Mouse (Mus musculus): ENCODE results near the gene Tssc4.

The Tssc4 gene

GRCm38 (mm10) chr7:143068882-143069591, at the start of gene Tssc4:
Tssc4 (plus strand) TSS chr7:143069249.
- peak; percentile 99 for DNase-seq (ENCODE audit: low spot score)

GRCm38 (mm10) chr7:143020040-143020439, 49.0 kb upstream of the Tssc4 start:
- no peak for DNase-seq (ENCODE audit: low spot score)

GRCm38 (mm10) chr7:143020764-143021163, 48.3 kb upstream of the Tssc4 start:
- no peak for DNase-seq (ENCODE audit: low spot score)

GRCm38 (mm10) chr7:143021356-143022164, 47.5 kb upstream of the Tssc4 start:
- no peak for DNase-seq (ENCODE audit: low spot score)

GRCm38 (mm10) chr7:143023499-143023898, 45.5 kb upstream of the Tssc4 start:
- no peak for DNase-seq (ENCODE audit: low spot score)

GRCm38 (mm10) chr7:143024293-143024692, 44.8 kb upstream of the Tssc4 start:
- DNase-seq (ENCODE audit: low spot score): no peak

- DNase-seq (ENCODE audit: low spot score): no peak
Observed at GRCm38 (mm10) chr7:143025496-143025895, 43.6 kb upstream of the Tssc4 start.

GRCm38 (mm10) chr7:143027196-143027595, 41.9 kb upstream of the Tssc4 start:
- DNase-seq (ENCODE audit: low spot score): no peak

GRCm38 (mm10) chr7:143031816-143032215, 37.2 kb upstream of the Tssc4 start:
- no peak for DNase-seq (ENCODE audit: low spot score)

GRCm38 (mm10) chr7:143033581-143033980, 35.5 kb upstream of the Tssc4 start:
- no peak for DNase-seq (ENCODE audit: low spot score)

- DNase-seq (ENCODE audit: low spot score): no peak
Observed at GRCm38 (mm10) chr7:143034112-143034511, 34.9 kb upstream of the Tssc4 start.

GRCm38 (mm10) chr7:143034519-143035450, 34.3 kb upstream of the Tssc4 start:
- DNase-seq (ENCODE audit: low spot score): no peak

- no peak for DNase-seq (ENCODE audit: low spot score)
Observed at GRCm38 (mm10) chr7:143036787-143037186, 32.3 kb upstream of the Tssc4 start.

- no peak for DNase-seq (ENCODE audit: low spot score)
Observed at GRCm38 (mm10) chr7:143037306-143037705, 31.7 kb upstream of the Tssc4 start.

GRCm38 (mm10) chr7:143038174-143038931, 30.7 kb upstream of the Tssc4 start:
- DNase-seq (ENCODE audit: low spot score): no peak

GRCm38 (mm10) chr7:143040561-143040960, 28.5 kb upstream of the Tssc4 start:
- no peak for DNase-seq (ENCODE audit: low spot score)

GRCm38 (mm10) chr7:143041138-143041822, 27.8 kb upstream of the Tssc4 start:
- DNase-seq (ENCODE audit: low spot score): no peak

GRCm38 (mm10) chr7:143042089-143042488, 27.0 kb upstream of the Tssc4 start:
- DNase-seq (ENCODE audit: low spot score): no peak

- no peak for DNase-seq (ENCODE audit: low spot score)
Observed at GRCm38 (mm10) chr7:143042897-143043300, 26.1 kb upstream of the Tssc4 start.

- no peak for DNase-seq (ENCODE audit: low spot score)
Observed at GRCm38 (mm10) chr7:143044049-143044825, 24.8 kb upstream of the Tssc4 start.
